Mouse (Mus musculus): ENCODE data around the gene Adamtsl4. TPM values are rescaled to one million over a fixed set of nuclear protein-coding genes. Genes with fewer than 3 reads are reported as not detected.

Adamtsl4 gene
- polyA plus RNA-seq, 1 experiment from 2014 or later = 0.48 TPM

GRCm38 (mm10) chr3:95652204-95652811 lies 35.4 kb downstream of the Adamtsl4 start:
- WGBS = 56% methylated on average over 7 of the region's 7 CpGs
- no peak for ATAC-seq
- no peaks in the 10 kb centered on the region for H3K9me3 ChIP-seq (ENCODE audit: control insufficient read depth, low read length)
- H3K36me3 ChIP-seq (ENCODE audit: control insufficient read depth, insufficient read depth) = no peaks in the 10 kb centered on the region
- no peak overlapping the region for H3K9ac ChIP-seq (replicated peaks; ENCODE audit: low read depth, low read length)
- no peaks in the 10 kb centered on the region for H3K27me3 ChIP-seq (replicated peaks; ENCODE audit: control insufficient read depth, insufficient read depth, low read length)
- no peak overlapping the region for H3K4me3 ChIP-seq (replicated peaks; ENCODE audit: low read length)
- no peaks in the 10 kb centered on the region for H3K4me1 ChIP-seq (replicated peaks; ENCODE audit: control insufficient read depth, insufficient read depth, low read length)
- no peak overlapping the region for H3K27ac ChIP-seq (ENCODE audit: low read length)
- H3K4me2 ChIP-seq (ENCODE audit: low read length) = no peak overlapping the region

- no peak overlapping the region for H3K4me2 ChIP-seq (ENCODE audit: low read length)
- H3K36me3 ChIP-seq (ENCODE audit: control insufficient read depth, insufficient read depth) = no peaks in the 10 kb centered on the region
- H3K27ac ChIP-seq (ENCODE audit: low read length) = no peak overlapping the region
- H3K4me1 ChIP-seq (replicated peaks; ENCODE audit: control insufficient read depth, insufficient read depth, low read length) = no peaks in the 10 kb centered on the region
- 89% methylated on average over 16 of the region's 16 CpGs for WGBS
- H3K9me3 ChIP-seq (ENCODE audit: control insufficient read depth, low read length) = no peaks in the 10 kb centered on the region
- H3K4me3 ChIP-seq (replicated peaks; ENCODE audit: low read length) = no peak overlapping the region
- no peaks in the 10 kb centered on the region for H3K27me3 ChIP-seq (replicated peaks; ENCODE audit: control insufficient read depth, insufficient read depth, low read length)
- no peak overlapping the region for H3K9ac ChIP-seq (replicated peaks; ENCODE audit: low read depth, low read length)
- ATAC-seq = no peak
Observed at GRCm38 (mm10) chr3:95651391-95652203, 36.1 kb downstream of the Adamtsl4 start.

- H3K4me3 ChIP-seq (replicated peaks; ENCODE audit: low read length) = no peak overlapping the region
- no peak for ATAC-seq
- WGBS = 89% methylated on average over 3 of the region's 3 CpGs
Observed at GRCm38 (mm10) chr3:95651033-95651373, 36.7 kb downstream of the Adamtsl4 start.

GRCm38 (mm10) chr3:95650276-95651032 lies 37.3 kb downstream of the Adamtsl4 start:
- Histone ChIP-seq H3K9ac (replicated peaks; ENCODE audit: low read depth, low read length) (no peak overlapping the region), H3K36me3 (ENCODE audit: control insufficient read depth, insufficient read depth) (no peaks in the 10 kb centered on the region), H3K9me3 (ENCODE audit: control insufficient read depth, low read length) (no peaks in the 10 kb centered on the region), H3K4me2 (ENCODE audit: low read length) (no peak overlapping the region), H3K27me3 (replicated peaks; ENCODE audit: control insufficient read depth, insufficient read depth, low read length) (no peaks in the 10 kb centered on the region), H3K27ac (ENCODE audit: low read length) (no peak overlapping the region), H3K4me3 (replicated peaks; ENCODE audit: low read length) (no peak overlapping the region), H3K4me1 (replicated peaks; ENCODE audit: control insufficient read depth, insufficient read depth, low read length) (no peaks in the 10 kb centered on the region)
- 74% methylated on average over 6 of the region's 6 CpGs for WGBS
- no peak for ATAC-seq

More at GRCm38 (mm10) chr3:95651033-95651373, 36.7 kb downstream of the Adamtsl4 start:
- Histone ChIP-seq H3K4me1 (replicated peaks; ENCODE audit: control insufficient read depth, insufficient read depth, low read length) (no peaks in the 10 kb centered on the region), H3K4me2 (ENCODE audit: low read length) (no peak overlapping the region), H3K27ac (ENCODE audit: low read length) (no peak overlapping the region), H3K27me3 (replicated peaks; ENCODE audit: control insufficient read depth, insufficient read depth, low read length) (no peaks in the 10 kb centered on the region), H3K9ac (replicated peaks; ENCODE audit: low read depth, low read length) (no peak overlapping the region), H3K36me3 (ENCODE audit: control insufficient read depth, insufficient read depth) (no peaks in the 10 kb centered on the region), H3K9me3 (ENCODE audit: control insufficient read depth, low read length) (no peaks in the 10 kb centered on the region)

GRCm38 (mm10) chr3:95648016-95648415 lies 39.7 kb downstream of the Adamtsl4 start:
- no peak overlapping the region for H3K9ac ChIP-seq (replicated peaks; ENCODE audit: low read depth, low read length)
- H3K4me3 ChIP-seq (replicated peaks; ENCODE audit: low read length) = no peak overlapping the region
- no peaks in the 10 kb centered on the region for H3K4me1 ChIP-seq (replicated peaks; ENCODE audit: control insufficient read depth, insufficient read depth, low read length)
- 93% methylated on average over 5 of the region's 5 CpGs for WGBS
- no peaks in the 10 kb centered on the region for H3K36me3 ChIP-seq (ENCODE audit: control insufficient read depth, insufficient read depth)
- H3K27me3 ChIP-seq (replicated peaks; ENCODE audit: control insufficient read depth, insufficient read depth, low read length) = no peaks in the 10 kb centered on the region
- H3K27ac ChIP-seq (ENCODE audit: low read length) = no peak overlapping the region
- H3K4me2 ChIP-seq (ENCODE audit: low read length) = no peak overlapping the region
- ATAC-seq = no peak
- H3K9me3 ChIP-seq (ENCODE audit: control insufficient read depth, low read length) = no peaks in the 10 kb centered on the region

GRCm38 (mm10) chr3:95645313-95646235 lies 42.1 kb downstream of the Adamtsl4 start:
- no peak for ATAC-seq
- no peak overlapping the region for H3K4me3 ChIP-seq (replicated peaks; ENCODE audit: low read length)
- no peaks in the 10 kb centered on the region for H3K9me3 ChIP-seq (ENCODE audit: control insufficient read depth, low read length)
- H3K4me1 ChIP-seq (replicated peaks; ENCODE audit: control insufficient read depth, insufficient read depth, low read length) = no peaks in the 10 kb centered on the region
- H3K27me3 ChIP-seq (replicated peaks; ENCODE audit: control insufficient read depth, insufficient read depth, low read length) = no peaks in the 10 kb centered on the region
- H3K9ac ChIP-seq (replicated peaks; ENCODE audit: low read depth, low read length) = no peak overlapping the region
- WGBS = 63% methylated on average over 10 of the region's 10 CpGs
- H3K36me3 ChIP-seq (ENCODE audit: control insufficient read depth, insufficient read depth) = no peaks in the 10 kb centered on the region
- H3K27ac ChIP-seq (ENCODE audit: low read length) = no peak overlapping the region
- H3K4me2 ChIP-seq (ENCODE audit: low read length) = no peak overlapping the region

- H3K4me1 ChIP-seq (replicated peaks; ENCODE audit: control insufficient read depth, insufficient read depth, low read length) = no peaks in the 10 kb centered on the region
- no peaks in the 10 kb centered on the region for H3K9me3 ChIP-seq (ENCODE audit: control insufficient read depth, low read length)
- 91% methylated on average over 7 of the region's 7 CpGs for WGBS
- H3K9ac ChIP-seq (replicated peaks; ENCODE audit: low read depth, low read length) = no peak overlapping the region
- no peaks in the 10 kb centered on the region for H3K27me3 ChIP-seq (replicated peaks; ENCODE audit: control insufficient read depth, insufficient read depth, low read length)
- no peak overlapping the region for H3K4me2 ChIP-seq (ENCODE audit: low read length)
- no peaks in the 10 kb centered on the region for H3K36me3 ChIP-seq (ENCODE audit: control insufficient read depth, insufficient read depth)
- no peak overlapping the region for H3K4me3 ChIP-seq (replicated peaks; ENCODE audit: low read length)
- no peak overlapping the region for H3K27ac ChIP-seq (ENCODE audit: low read length)
- ATAC-seq = no peak
Observed at GRCm38 (mm10) chr3:95643097-95643496, 44.6 kb downstream of the Adamtsl4 start.

GRCm38 (mm10) chr3:95639694-95640093 lies 48.0 kb downstream of the Adamtsl4 start:
- H3K9ac ChIP-seq (replicated peaks; ENCODE audit: low read depth, low read length) = no peak overlapping the region
- H3K4me3 ChIP-seq (replicated peaks; ENCODE audit: low read length) = no peak overlapping the region
- H3K36me3 ChIP-seq (ENCODE audit: control insufficient read depth, insufficient read depth) = peaks cover 7% of the 10 kb centered on the region
- H3K27ac ChIP-seq (ENCODE audit: low read length) = no peak overlapping the region
- H3K27me3 ChIP-seq (replicated peaks; ENCODE audit: control insufficient read depth, insufficient read depth, low read length) = no peaks in the 10 kb centered on the region
- no peaks in the 10 kb centered on the region for H3K9me3 ChIP-seq (ENCODE audit: control insufficient read depth, low read length)
- 85% methylated on average over 1 of the region's 1 CpGs for WGBS
- ATAC-seq = no peak
- no peak overlapping the region for H3K4me2 ChIP-seq (ENCODE audit: low read length)
- H3K4me1 ChIP-seq (replicated peaks; ENCODE audit: control insufficient read depth, insufficient read depth, low read length) = no peaks in the 10 kb centered on the region
